Mouse (Mus musculus): ENCODE results near the gene Scaf8.
"Not testable (repeated sequence)": the region's sequence is repeated elsewhere in the genome, so short reads cannot be mapped to it uniquely, and the experiment has no call there.

- TF ChIP-seq CTCF (IDR thresholded peaks at IDR 0.05; ENCODE audit: control insufficient read depth, insufficient read depth, insufficient read length); MAX (IDR thresholded peaks at IDR 0.05); MYOG (IDR thresholded peaks at IDR 0.05; ENCODE audit: control insufficient read depth, extremely low read depth, insufficient read length); USF1 (IDR thresholded peaks at IDR 0.05; ENCODE audit: low read depth); CEBPB (IDR thresholded peaks at IDR 0.05; ENCODE audit: low read depth); FOSL1 (IDR thresholded peaks at IDR 0.05; ENCODE audit: insufficient read depth, low read length, poor library complexity, severe bottlenecking): not testable (repeated sequence)
These were observed 32.5 kb upstream of the Scaf8 start for GRCm38 (mm10) chr17:3082125-3082755.

Data from C2C12 (cell line).